In genomic region chr4:126319806-126320205, GRCm38 (mm10) we compare ENCODE assay signal across 19 mouse cellular contexts. TPM values are rescaled to one million over a fixed set of nuclear protein-coding genes. Genes with fewer than 3 reads are reported as not detected.
DNase-seq lines count a peak whose midpoint lies in the region; ATAC-seq and TF ChIP-seq lines count a peak whose summit lies in the region.
"Had no signal": no experiment of that assay in that cellular context is flagged by ENCODE, and none has a peak within 500 bp of the region (broad histone marks: within the 10 kb centered on the region; RNA-seq: fewer than 3 reads in every experiment).

No protein-coding gene starts in this region.

- H3K27me3 ChIP-seq in forebrain, postnatal 0 days (ENCODE audit: insufficient read depth, low read length) = no peaks in the 10 kb centered on the region
- peaks cover 27% of the 10 kb centered on the region for H3K27me3 ChIP-seq in forebrain, embryonic 12.5 days
- no peaks in the 10 kb centered on the region for H3K27me3 ChIP-seq in liver, adult 2 months (ENCODE audit: control insufficient read depth, insufficient read depth, low read length)
- no peaks in the 10 kb centered on the region for H3K27me3 ChIP-seq in intestine, postnatal 0 days (replicated peaks; ENCODE audit: control insufficient read depth, insufficient read depth, low read length)

- no peak for ATAC-seq in forebrain, postnatal 0 days
- ATAC-seq in forebrain, embryonic 12.5 days (ENCODE audit: low FRiP score) = no peak
- peak; percentile 24 for ATAC-seq in intestine, postnatal 0 days
- no peak for ATAC-seq in monocyte, adult 5-6 weeks (replicated peaks; ENCODE audit: insufficient number of reproducible peaks, low FRiP score, low TSS enrichment, poor library complexity, severe bottlenecking)
- ATAC-seq: hindbrain, embryonic 16.5 days had no signal

- no peak overlapping the region for H3K27ac ChIP-seq in forebrain, postnatal 0 days (ENCODE audit: low read depth, low read length)
- H3K27ac ChIP-seq in forebrain, embryonic 12.5 days = no peak overlapping the region
- no peak overlapping the region for H3K27ac ChIP-seq in liver, adult 2 months (replicated peaks; ENCODE audit: insufficient read depth, low read depth, low read length)
- no peak overlapping the region; the same call in 1 of the 2 replicates for H3K27ac ChIP-seq in intestine, postnatal 0 days (ENCODE audit: low read depth, low read length)
- H3K27ac ChIP-seq: midbrain, embryonic 12.5 days had no signal

- H3K36me3 ChIP-seq in forebrain, postnatal 0 days (ENCODE audit: insufficient read depth) = peaks cover 35% of the 10 kb centered on the region
- peaks cover 37% of the 10 kb centered on the region for H3K36me3 ChIP-seq in forebrain, embryonic 12.5 days (replicated peaks)
- peaks cover 4% of the 10 kb centered on the region; the same call in 1 of the 2 replicates for H3K36me3 ChIP-seq in liver, adult 2 months (ENCODE audit: control insufficient read depth, insufficient read depth, low read length)
- peaks cover 33% of the 10 kb centered on the region for H3K36me3 ChIP-seq in intestine, postnatal 0 days (ENCODE audit: control insufficient read depth, insufficient read depth)

- no peak overlapping the region for H3K4me3 ChIP-seq in forebrain, postnatal 0 days (ENCODE audit: low read depth, low read length)
- H3K4me3 ChIP-seq in forebrain, embryonic 12.5 days (replicated peaks) = no peak overlapping the region
- H3K4me3 ChIP-seq in liver, adult 2 months (ENCODE audit: insufficient read depth, low read depth, low read length) = no peak overlapping the region
- no peak overlapping the region for H3K4me3 ChIP-seq in intestine, postnatal 0 days (ENCODE audit: low read depth, low read length)

- no peak overlapping the region for H3K9ac ChIP-seq in forebrain, postnatal 0 days
- no peak overlapping the region for H3K9ac ChIP-seq in forebrain, embryonic 12.5 days
- no peak overlapping the region for H3K9ac ChIP-seq in liver, adult 2 months (ENCODE audit: low read depth, low read length)
- H3K9ac ChIP-seq in intestine, postnatal 0 days (ENCODE audit: low read depth, low read length) = no peak overlapping the region

- no peak for DNase-seq in forebrain, postnatal 0 days
- DNase-seq in liver, adult 2 months (ENCODE audit: extremely low read depth, low read depth, low spot score) = peak; percentile 19
- DNase-seq in liver = no peak
- peak; percentile 65 for DNase-seq in yolk sac, embryonic 10.5 days (ENCODE audit: low spot score)
- DNase-seq: cerebellum, postnatal 36 days; heart, postnatal 10 days; kidney, adult 9 months; kidney, postnatal 4 days; lung, adult 18-20 months; retina, postnatal 1 day; right cerebral cortex, postnatal 4 days; thymus, postnatal 4 days had no signal

- no peak for TF ChIP-seq POLR2A in liver, adult 2 months (IDR thresholded peaks at IDR 0.05; ENCODE audit: extremely low read depth, insufficient read depth, low read length)

- no peaks in the 10 kb centered on the region for H3K9me3 ChIP-seq in forebrain, postnatal 0 days (ENCODE audit: low read length)
- H3K9me3 ChIP-seq in forebrain, embryonic 12.5 days = no peaks in the 10 kb centered on the region
- no peaks in the 10 kb centered on the region for H3K9me3 ChIP-seq in intestine, postnatal 0 days (ENCODE audit: control insufficient read depth)
- H3K9me3 ChIP-seq: midbrain, embryonic 12.5 days had no signal

- no peak for TF ChIP-seq CTCF in forebrain, postnatal 0 days (IDR thresholded peaks at IDR 0.05; ENCODE audit: low read depth)
- TF ChIP-seq CTCF in liver, adult 2 months (IDR thresholded peaks at IDR 0.05; ENCODE audit: low read depth, low read length) = no peak
- no peak for TF ChIP-seq CTCF in intestine, postnatal 0 days (IDR thresholded peaks at IDR 0.05; ENCODE audit: low read depth)

- H3K4me1 ChIP-seq in forebrain, postnatal 0 days (ENCODE audit: insufficient read depth) = peaks cover 8% of the 10 kb centered on the region
- H3K4me1 ChIP-seq in forebrain, embryonic 12.5 days = peaks cover 14% of the 10 kb centered on the region
- peaks cover 6% of the 10 kb centered on the region for H3K4me1 ChIP-seq in liver, adult 2 months (ENCODE audit: control insufficient read depth, insufficient read depth, low read length)
- H3K4me1 ChIP-seq in intestine, postnatal 0 days (replicated peaks; ENCODE audit: control insufficient read depth, insufficient read depth, low read length) = no peaks in the 10 kb centered on the region

- 0 out of 2 replicates have a peak overlapping the region, but pooled peaks have one; percentile 89 for H3K4me2 ChIP-seq in forebrain, postnatal 0 days (ENCODE audit: low read depth)
- H3K4me2 ChIP-seq in forebrain, embryonic 12.5 days = no peak overlapping the region
- no peak overlapping the region for H3K4me2 ChIP-seq in intestine, postnatal 0 days (replicated peaks; ENCODE audit: low read depth)

- peaks cover 8% of the 10 kb centered on the region for H3K79me2 ChIP-seq in liver, adult 2 months (ENCODE audit: control insufficient read depth, insufficient read depth, low read length)

- 88% methylated on average over 6 of the region's 6 CpGs for WGBS in forebrain, postnatal 0 days
- WGBS in forebrain, embryonic 12.5 days = 92% methylated on average over 6 of the region's 6 CpGs
- 39% methylated on average over 6 of the region's 6 CpGs for WGBS in liver, adult 2 months
- 62% methylated on average over 6 of the region's 6 CpGs for WGBS in intestine, postnatal 0 days

RNA-seq across cellular contexts. Expression of gene Adprhl2, which starts 1.7 kb away (rescaled TPM):
- total RNA-seq in forebrain, postnatal 0 days (2014; rRNA removed) = 72.1 and 74.8 TPM in 2 replicates
- polyA plus RNA-seq in forebrain, postnatal 0 days (2015; fragmentation: Nextera tagmentation; extraction: Ambion mirVana) = 77.8 and 83.3 TPM in 2 replicates
- polyA plus RNA-seq in forebrain, embryonic 12.5 days (2016; fragmentation: Nextera tagmentation; extraction: Ambion mirVana) = 68.5 and 72.4 TPM in 2 replicates
- 12.1 and 13.2 TPM in 2 replicates for total RNA-seq in liver, adult 2 months (2014; rRNA removed)
- 24.4 and 27.6 TPM in 2 replicates for polyA plus RNA-seq in liver, adult 2 months (2012; rRNA removed)
- polyA plus RNA-seq in intestine, postnatal 0 days (2015; fragmentation: Nextera tagmentation; extraction: Ambion mirVana) = 41.7 and 43.0 TPM in 2 replicates
- total RNA-seq in monocyte, adult 5-6 weeks (2017) = 15.0 to 25.8 TPM (median 21.0 TPM) in 3 replicates

RNA-seq across cellular contexts. Expression of gene Tekt2, which starts 5.7 kb away (rescaled TPM):
- total RNA-seq in forebrain, postnatal 0 days (2014; rRNA removed) = 2.1 and 3.4 TPM in 2 replicates
- polyA plus RNA-seq in forebrain, postnatal 0 days (2015; fragmentation: Nextera tagmentation; extraction: Ambion mirVana) = 9.7 and 16.3 TPM in 2 replicates
- polyA plus RNA-seq in forebrain, embryonic 12.5 days (2016; fragmentation: Nextera tagmentation; extraction: Ambion mirVana) = 7.7 and 10.8 TPM in 2 replicates
- 0.20 and 0.37 TPM in 2 replicates for total RNA-seq in liver, adult 2 months (2014; rRNA removed)
- polyA plus RNA-seq in liver, adult 2 months (2012; rRNA removed) = 0.20 and 0.43 TPM in 2 replicates
- polyA plus RNA-seq in intestine, postnatal 0 days (2015; fragmentation: Nextera tagmentation; extraction: Ambion mirVana) = 1.6 and 2.1 TPM in 2 replicates
- not detected in 3 replicates for total RNA-seq in monocyte, adult 5-6 weeks (2017)
- polyA plus RNA-seq: erythroblast, embryonic 14.5 days; G1E had no signal

RNA-seq across cellular contexts. Expression of gene Col8a2, which starts 33.2 kb away (rescaled TPM):
- total RNA-seq in forebrain, postnatal 0 days (2014; rRNA removed) = 6.5 and 11.6 TPM in 2 replicates
- polyA plus RNA-seq in forebrain, postnatal 0 days (2015; fragmentation: Nextera tagmentation; extraction: Ambion mirVana) = 2.5 and 3.0 TPM in 2 replicates
- 16.0 and 22.6 TPM in 2 replicates for polyA plus RNA-seq in forebrain, embryonic 12.5 days (2016; fragmentation: Nextera tagmentation; extraction: Ambion mirVana)
- 0.07 and 0.09 TPM in 2 replicates for total RNA-seq in liver, adult 2 months (2014; rRNA removed)
- 0.10 and 0.17 TPM in 2 replicates for polyA plus RNA-seq in liver, adult 2 months (2012; rRNA removed)
- polyA plus RNA-seq in intestine, postnatal 0 days (2015; fragmentation: Nextera tagmentation; extraction: Ambion mirVana) = 1.5 and 2.2 TPM in 2 replicates
- total RNA-seq in monocyte, adult 5-6 weeks (2017) = 1.5 to 3.7 TPM (median 1.8 TPM) in 3 replicates
- polyA plus RNA-seq: erythroblast, embryonic 14.5 days; G1E had no signal

RNA-seq across cellular contexts. Expression of gene Trappc3, which starts 57.7 kb away (rescaled TPM):
- total RNA-seq in forebrain, postnatal 0 days (2014; rRNA removed) = 143 TPM in 2 replicates
- 199 and 202 TPM in 2 replicates for polyA plus RNA-seq in forebrain, postnatal 0 days (2015; fragmentation: Nextera tagmentation; extraction: Ambion mirVana)
- 104 and 108 TPM in 2 replicates for polyA plus RNA-seq in forebrain, embryonic 12.5 days (2016; fragmentation: Nextera tagmentation; extraction: Ambion mirVana)
- 38.2 and 45.8 TPM in 2 replicates for total RNA-seq in liver, adult 2 months (2014; rRNA removed)
- polyA plus RNA-seq in liver, adult 2 months (2012; rRNA removed) = 24.1 and 30.6 TPM in 2 replicates
- polyA plus RNA-seq in intestine, postnatal 0 days (2015; fragmentation: Nextera tagmentation; extraction: Ambion mirVana) = 115 and 126 TPM in 2 replicates
- total RNA-seq in monocyte, adult 5-6 weeks (2017) = 46.3 to 53.6 TPM (median 51.4 TPM) in 3 replicates

Comparison
In these comparisons a context has a peak if more than half of its experiments do, and no peak if none do; other contexts are left out.
1. DNase-seq: peak in liver, adult 2 months (single experiment) and yolk sac, embryonic 10.5 days (single experiment); none in forebrain, postnatal 0 days (single experiment) and liver (single experiment).